Mouse (Mus musculus) G1E (cell line): ENCODE measurements at regions not wholly inside any gene's neighbourhood (a gene's known extent, or its start where the extent isn't known, plus 50 kb on each side); places are given as distances from the start of the nearest gene placed in this dataset.

ENCODE experiments used
- CTCF ChIP-seq: IDR thresholded peaks from 2 replicates; pipeline ENCODE4 v1.5.1; 2012; ENCODE audit warnings: low read depth, low read length, inconsistent platforms, mixed read lengths
- GATA1 ChIP-seq: IDR thresholded peaks from 2 replicates; pipeline ENCODE4 v1.6.1; 2012; ENCODE audit warnings: borderline replicate concordance, low read length, inconsistent platforms, mixed read lengths

DNA sequence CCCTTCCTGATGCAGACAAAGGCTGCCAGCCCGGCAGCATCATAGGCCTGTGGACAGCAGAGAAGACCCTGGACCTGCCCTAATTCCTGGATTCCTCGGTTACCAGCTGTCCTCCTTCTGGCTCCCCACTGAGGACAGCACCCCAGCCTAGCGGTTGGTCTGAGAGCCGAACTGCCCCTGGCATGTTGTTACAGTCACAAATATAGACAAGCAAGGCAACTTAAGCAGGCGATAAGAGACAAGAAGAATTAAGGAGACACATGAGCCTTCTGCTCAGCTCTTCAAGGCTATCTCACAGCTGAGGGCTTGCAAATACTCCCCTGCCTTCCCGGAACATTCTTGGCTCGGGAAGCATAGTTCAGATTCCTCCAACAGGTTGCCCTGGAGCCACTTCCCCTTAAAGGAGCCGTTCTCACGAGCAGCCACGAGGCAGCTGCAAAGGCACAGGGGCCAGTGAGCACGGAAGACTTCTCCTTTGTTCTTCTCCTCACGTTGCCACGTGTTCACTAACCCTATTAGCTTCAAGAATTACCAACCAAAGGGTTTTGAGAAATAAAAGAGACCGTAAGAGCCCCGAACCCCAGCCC is 146.6 kb upstream of the Dapk1 start:
- no peak for TF ChIP-seq CTCF
- no peak for TF ChIP-seq GATA1
